Mouse (Mus musculus) forebrain, embryonic 14.5 days (tissue): ENCODE measurements around the gene Luzp1. TPM values are rescaled to one million over a fixed set of nuclear protein-coding genes. Genes with fewer than 3 reads are reported as not detected.
A peak's percentile ranks its signal among the peaks of the same experiment; 100 is the strongest.

ENCODE experiments used
- ATAC-seq: fragments of 200-750 bp; cut with Nextera tagmentation; 2 replicates; pipeline ENCODE4 v1.8.0; 2017; ENCODE audit warnings: mild to moderate bottlenecking, moderate library complexity
- DNase-seq: peaks from one replicate; pipeline ENCODE4 v3.0.0-alpha.2; 2015; ENCODE audit warnings: low spot score
- H3K27ac ChIP-seq: fragments of 300-500 bp; sonication (generic); 2 replicates; pipeline ENCODE4 v1.5.1; 2014; ENCODE audit warnings: low read depth, mild to moderate bottlenecking, control low read depth, low read length, moderate library complexity
- H3K27me3 ChIP-seq: fragments of 300-500 bp; sonication (generic); replicated peaks from 2 replicates; pipeline ENCODE4 v1.6.1; 2014; ENCODE audit warnings: low read length, control low read depth, mixed read lengths; ENCODE audit not compliant: control insufficient read depth, insufficient read depth
- H3K36me3 ChIP-seq: fragments of 300-500 bp; sonication (generic); 2 replicates; pipeline ENCODE4 v1.6.1; 2014; ENCODE audit warnings: low read length, control low read depth; ENCODE audit not compliant: control insufficient read depth, insufficient read depth
- H3K4me1 ChIP-seq: fragments of 300-500 bp; sonication (generic); 2 replicates; pipeline ENCODE4 v1.6.1; 2014; ENCODE audit warnings: antibody characterized with exemption, low read length, control low read depth; ENCODE audit not compliant: control insufficient read depth, insufficient read depth
- H3K4me2 ChIP-seq: fragments of 300-500 bp; sonication (generic); 2 replicates; pipeline ENCODE4 v1.6.1; 2014; ENCODE audit warnings: mild to moderate bottlenecking, control low read depth, low read length
- H3K4me3 ChIP-seq: fragments of 300-500 bp; sonication (generic); 2 replicates; pipeline ENCODE4 v1.5.1; 2014; ENCODE audit warnings: low read depth, low read length, control low read depth
- H3K9ac ChIP-seq: fragments of 300-500 bp; sonication (generic); 2 replicates; pipeline ENCODE4 v1.6.1; 2014; ENCODE audit warnings: mild to moderate bottlenecking, low read length, control low read depth, moderate library complexity
- H3K9me3 ChIP-seq: fragments of 300-500 bp; sonication (generic); replicated peaks from 2 replicates; pipeline ENCODE4 v1.6.1; 2016; ENCODE audit warnings: low read length, control low read depth, mixed read lengths; ENCODE audit not compliant: control insufficient read depth
- WGBS: fragments of 180-500 bp; shearing (Covaris S2); extraction: QIAGEN DNeasy Blood & Tissue Kit; methylation state at CpG from one replicate; pipeline ENCODE4 v1.1.7; 2014; 5-methylcytosine and 5-hydroxymethylcytosine counted together
- polyA plus RNA-seq: library from polyadenylated mRNA; unstranded; fragments of >200 nt; fragmentation: Nextera tagmentation; extraction: Ambion mirVana; gene quantifications from 2 replicates; pipeline ENCODE4 v1.2.1, GENCODE M21; 2014

Gene Luzp1
- polyA plus RNA-seq, 1 experiment from 2014 or later: 41.7 TPM

- ATAC-seq (no peak), DNase-seq (no peak)
- H3K27me3 ChIP-seq: peaks cover 13% of the 10 kb centered on the region; the same call in 1 of the 2 replicates
- H3K4me2 ChIP-seq: no peak overlapping the region
- H3K27ac ChIP-seq: no peak overlapping the region
- H3K36me3 ChIP-seq: no peaks in the 10 kb centered on the region
- H3K9me3 ChIP-seq: no peaks in the 10 kb centered on the region
- no peak overlapping the region for H3K4me3 ChIP-seq
- no peak overlapping the region for H3K9ac ChIP-seq
- peaks cover 10% of the 10 kb centered on the region for H3K4me1 ChIP-seq
- WGBS: 77% methylated on average over 7 of the region's 7 CpGs
These were observed 11.3 kb upstream of the Luzp1 start for GRCm38 (mm10) chr4:136458276-136458675.

GRCm38 (mm10) chr4:136459210-136459609 lies 10.4 kb upstream of the Luzp1 start:
- H3K9me3 ChIP-seq: no peaks in the 10 kb centered on the region
- peaks cover 10% of the 10 kb centered on the region for H3K4me1 ChIP-seq
- no peak for DNase-seq
- H3K27ac ChIP-seq: no peak overlapping the region
- peaks cover 20% of the 10 kb centered on the region; the same call in 1 of the 2 replicates for H3K27me3 ChIP-seq
- H3K9ac ChIP-seq: no peak overlapping the region
- no peaks in the 10 kb centered on the region for H3K36me3 ChIP-seq
- H3K4me3 ChIP-seq: no peak overlapping the region
- ATAC-seq: no peak
- 58% methylated on average over 12 of the region's 12 CpGs for WGBS
- H3K4me2 ChIP-seq: no peak overlapping the region

DNA sequence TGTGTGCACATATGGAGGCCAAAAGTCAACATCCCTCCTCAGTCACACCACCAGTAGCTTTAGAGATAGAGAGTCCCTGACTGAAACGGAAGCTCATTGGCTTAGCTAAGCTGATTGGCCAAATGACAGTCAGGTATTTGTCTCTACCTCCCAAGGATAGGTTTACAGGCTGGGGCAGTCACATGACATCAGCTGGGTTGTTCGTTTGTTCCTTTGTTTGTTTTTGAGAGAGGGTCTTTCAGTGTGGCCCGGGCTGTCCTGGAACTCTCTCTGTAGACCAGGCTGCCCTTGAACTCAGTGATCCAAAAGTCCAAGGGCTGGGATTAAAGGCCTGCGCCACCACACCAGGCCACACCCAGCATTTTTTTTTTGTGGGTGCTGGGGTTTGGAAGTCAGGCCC lies 8.4 kb upstream of the Luzp1 start:
- Histone ChIP-seq H3K9me3 (no peaks in the 10 kb centered on the region), H3K27me3 (peaks cover 20% of the 10 kb centered on the region; the same call in 1 of the 2 replicates), H3K4me2 (no peak overlapping the region), H3K4me1 (peaks cover 7% of the 10 kb centered on the region; the same call in 1 of the 2 replicates), H3K27ac (no peak overlapping the region), H3K9ac (no peak overlapping the region), H3K4me3 (no peak overlapping the region), H3K36me3 (no peaks in the 10 kb centered on the region)
- ATAC-seq: no peak
- 37% methylated on average over 4 of the region's 4 CpGs for WGBS
- no peak for DNase-seq

GRCm38 (mm10) chr4:136461761-136462085 lies 7.8 kb upstream of the Luzp1 start:
- ATAC-seq (no peak), DNase-seq (no peak)
- H3K9ac ChIP-seq: peak overlapping the region; percentile 72
- peaks cover 7% of the 10 kb centered on the region; the same call in 1 of the 2 replicates for H3K4me1 ChIP-seq
- peak overlapping the region; percentile 98 for H3K4me2 ChIP-seq
- H3K27me3 ChIP-seq: peaks cover 20% of the 10 kb centered on the region; the same call in 1 of the 2 replicates
- no peaks in the 10 kb centered on the region for H3K9me3 ChIP-seq
- H3K4me3 ChIP-seq: peak overlapping the region; percentile 64
- peak overlapping the region; percentile 27; the same call in 1 of the 2 replicates for H3K27ac ChIP-seq
- 12% methylated on average over 6 of the region's 6 CpGs for WGBS
- H3K36me3 ChIP-seq: no peaks in the 10 kb centered on the region

DNA sequence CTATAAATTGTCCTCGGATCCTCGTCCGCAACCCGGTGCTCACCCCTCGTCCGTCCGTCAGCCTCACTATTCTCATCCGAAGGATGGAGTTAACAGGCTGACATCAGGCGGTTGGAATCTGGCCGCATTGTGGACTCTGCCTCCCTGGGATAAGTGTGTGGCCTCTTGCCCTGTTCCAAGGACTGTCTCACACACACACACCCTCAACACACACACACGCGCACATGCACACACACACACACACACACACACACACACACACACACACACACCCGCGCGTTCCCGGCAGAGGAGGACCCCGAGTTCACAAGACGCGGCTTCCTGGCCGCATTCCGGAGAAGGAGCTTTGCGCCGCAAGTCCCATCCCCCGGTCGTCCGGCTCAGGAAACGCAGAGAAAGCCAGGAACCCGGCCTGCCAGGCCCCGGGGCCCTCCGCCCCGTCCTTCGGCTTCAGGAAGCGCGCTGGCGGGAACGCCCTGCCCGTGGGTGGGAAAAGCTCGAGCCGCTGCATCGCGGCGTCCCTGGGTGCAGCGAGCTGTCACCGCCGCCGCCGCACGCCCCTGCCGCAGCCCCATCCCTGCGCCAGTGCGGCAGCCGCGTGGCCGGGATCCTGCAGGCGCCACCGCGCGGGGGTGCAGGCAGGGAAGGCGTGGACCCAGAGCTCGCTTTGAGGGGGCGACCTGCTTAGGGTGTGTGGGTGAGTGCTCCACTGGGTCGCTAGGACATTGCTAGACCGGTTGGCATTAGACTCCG lies 7.3 kb upstream of the Luzp1 start, which contains the start of gene 6030445D17Rik:
6030445D17Rik (plus strand) TSS at position 165 of the 753 bp plus-strand sequence.
- DNase-seq: peak; percentile 62
- ATAC-seq: peak; percentile 85
- Histone ChIP-seq H3K9me3 (no peaks in the 10 kb centered on the region), H3K4me1 (peaks cover 7% of the 10 kb centered on the region; the same call in 1 of the 2 replicates), H3K4me3 (peak within 1 kb of the TSS; percentile 64), H3K27me3 (peaks cover 20% of the 10 kb centered on the region; the same call in 1 of the 2 replicates), H3K9ac (peak within 1 kb of the TSS; percentile 72), H3K4me2 (peak within 1 kb of the TSS; percentile 98), H3K27ac (peak within 1 kb of the TSS; percentile 27; the same call in 1 of the 2 replicates), H3K36me3 (no peaks in the 10 kb centered on the region)
- WGBS: 2% methylated on average over 55 of the region's 64 CpGs

DNA sequence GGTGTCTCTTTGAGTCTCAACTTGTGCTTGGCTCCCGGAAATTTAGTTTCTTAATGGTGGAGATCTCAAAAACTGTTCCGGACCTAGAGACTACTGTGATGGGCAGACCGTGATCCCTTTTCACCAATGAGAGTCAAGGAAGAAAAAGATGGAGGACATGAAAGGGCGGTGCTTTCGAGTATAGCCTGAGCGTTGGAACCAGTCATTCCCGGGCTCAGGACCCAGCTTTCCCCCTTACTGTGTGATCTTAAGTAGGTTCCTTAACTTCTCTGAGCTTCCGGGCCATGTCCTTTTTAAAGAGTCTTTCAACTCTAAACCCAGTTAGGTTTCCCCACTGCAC lies 6.8 kb upstream of the Luzp1 start:
- DNase-seq: peak; percentile 58
- WGBS: 1% methylated on average over 8 of the region's 8 CpGs

GRCm38 (mm10) chr4:136463436-136463835 lies 6.1 kb upstream of the Luzp1 start:
- peaks cover 7% of the 10 kb centered on the region; the same call in 1 of the 2 replicates for H3K4me1 ChIP-seq
- DNase-seq (no peak), ATAC-seq (no peak)
- no peak overlapping the region for H3K4me3 ChIP-seq
- no peak overlapping the region for H3K27ac ChIP-seq
- peak overlapping the region; percentile 98 for H3K4me2 ChIP-seq
- H3K9me3 ChIP-seq: no peaks in the 10 kb centered on the region
- H3K36me3 ChIP-seq: no peaks in the 10 kb centered on the region
- peaks cover 20% of the 10 kb centered on the region; the same call in 1 of the 2 replicates for H3K27me3 ChIP-seq
- H3K9ac ChIP-seq: no peak overlapping the region
- WGBS: 16% methylated on average over 9 of the region's 9 CpGs

More for the DNA sequence above, 6.8 kb upstream of the Luzp1 start:
- Histone ChIP-seq H3K27me3 (peaks cover 20% of the 10 kb centered on the region; the same call in 1 of the 2 replicates), H3K4me2 (peak overlapping the region; percentile 98), H3K9ac (peak overlapping the region; percentile 72), H3K4me3 (peak overlapping the region; percentile 64), H3K9me3 (no peaks in the 10 kb centered on the region), H3K4me1 (peaks cover 7% of the 10 kb centered on the region; the same call in 1 of the 2 replicates), H3K36me3 (no peaks in the 10 kb centered on the region), H3K27ac (no peak overlapping the region)
- peak; percentile 75 for ATAC-seq

- DNase-seq: peak; percentile 45
- ATAC-seq: no peak
- H3K36me3 ChIP-seq: no peaks in the 10 kb centered on the region
- no peak overlapping the region for H3K9ac ChIP-seq
- 59% methylated on average over 4 of the region's 4 CpGs for WGBS
- H3K9me3 ChIP-seq: no peaks in the 10 kb centered on the region
- no peak overlapping the region for H3K4me3 ChIP-seq
- H3K4me2 ChIP-seq: no peak overlapping the region
- H3K27me3 ChIP-seq: peaks cover 16% of the 10 kb centered on the region; the same call in 1 of the 2 replicates
- H3K4me1 ChIP-seq: peaks cover 9% of the 10 kb centered on the region
- no peak overlapping the region for H3K27ac ChIP-seq
These were observed 3.3 kb upstream of the Luzp1 start for GRCm38 (mm10) chr4:136466226-136466625.
